Mouse (Mus musculus): ENCODE data around the gene Kif3c.

GRCm38 (mm10) chr12:3350136-3350535 lies 14.8 kb upstream of the Kif3c start:
- TF ChIP-seq KAT2A (conservative IDR thresholded peaks at IDR 0.05; ENCODE audit: low read depth, low read length), result no peak
- no peak for TF ChIP-seq ZKSCAN1 (IDR thresholded peaks at IDR 0.05; ENCODE audit: low read depth, low read length)
